Mouse (Mus musculus) hindbrain, embryonic 11.5 days (tissue): ENCODE data around the gene Rgs10. TPM values are rescaled to one million over a fixed set of nuclear protein-coding genes. Genes with fewer than 3 reads are reported as not detected.

Experiments used
- ATAC-seq: fragments of 200-750 bp; cut with Nextera tagmentation; 2 replicates; pipeline ENCODE4 v1.8.0; 2017; ENCODE audit warnings: mild to moderate bottlenecking, moderate TSS enrichment, moderate library complexity; ENCODE audit not compliant: low FRiP score
- DNase-seq: peaks from one replicate; pipeline ENCODE4 v3.0.0-alpha.2; 2015; ENCODE audit warnings: low spot score
- H3K27ac ChIP-seq: fragments of 300-500 bp; sonication (generic); 2 replicates; pipeline ENCODE4 v1.5.1; 2014; ENCODE audit warnings: mild to moderate bottlenecking, low read depth, low read length
- H3K27me3 ChIP-seq: fragments of 300-500 bp; sonication (generic); 2 replicates; pipeline ENCODE4 v1.6.1; 2014; ENCODE audit warnings: mild to moderate bottlenecking, low read length, moderate library complexity, mixed read lengths; ENCODE audit not compliant: control insufficient read depth, insufficient read depth
- H3K36me3 ChIP-seq: fragments of 300-500 bp; sonication (generic); 2 replicates; pipeline ENCODE4 v1.6.1; 2014; ENCODE audit warnings: mild to moderate bottlenecking, low read length, moderate library complexity, mixed read lengths; ENCODE audit not compliant: control insufficient read depth, insufficient read depth
- H3K4me1 ChIP-seq: fragments of 300-500 bp; sonication (generic); replicated peaks from 2 replicates; pipeline ENCODE4 v1.6.1; 2014; ENCODE audit warnings: low read length, mixed read lengths; ENCODE audit not compliant: control insufficient read depth, insufficient read depth
- H3K4me2 ChIP-seq: fragments of 300-500 bp; sonication (generic); replicated peaks from 2 replicates; pipeline ENCODE4 v1.6.1; 2014; ENCODE audit warnings: mild to moderate bottlenecking, low read depth, low read length
- H3K4me3 ChIP-seq: fragments of 300-500 bp; sonication (generic); 2 replicates; pipeline ENCODE4 v1.5.1; 2014; ENCODE audit warnings: low read depth, low read length
- H3K9ac ChIP-seq: fragments of 300-500 bp; sonication (generic); 2 replicates; pipeline ENCODE4 v1.6.1; 2014; ENCODE audit warnings: low read depth, low read length
- H3K9me3 ChIP-seq: fragments of 300-500 bp; sonication (generic); 2 replicates; pipeline ENCODE4 v1.6.1; 2016; ENCODE audit warnings: low read length; ENCODE audit not compliant: control insufficient read depth
- WGBS: fragments of 180-500 bp; shearing (Covaris S2); extraction: QIAGEN DNeasy Blood & Tissue Kit; methylation state at CpG from one replicate; pipeline ENCODE4 v1.1.7; 2014; 5-methylcytosine and 5-hydroxymethylcytosine counted together
- polyA plus RNA-seq: library from polyadenylated mRNA; unstranded; fragments of >200 nt; fragmentation: Nextera tagmentation; extraction: Ambion mirVana; gene quantifications from 2 replicates; pipeline ENCODE4 v1.2.1, GENCODE M21; 2014

Gene Rgs10
- polyA plus RNA-seq, result 12.4 TPM in 2 replicates

DNA sequence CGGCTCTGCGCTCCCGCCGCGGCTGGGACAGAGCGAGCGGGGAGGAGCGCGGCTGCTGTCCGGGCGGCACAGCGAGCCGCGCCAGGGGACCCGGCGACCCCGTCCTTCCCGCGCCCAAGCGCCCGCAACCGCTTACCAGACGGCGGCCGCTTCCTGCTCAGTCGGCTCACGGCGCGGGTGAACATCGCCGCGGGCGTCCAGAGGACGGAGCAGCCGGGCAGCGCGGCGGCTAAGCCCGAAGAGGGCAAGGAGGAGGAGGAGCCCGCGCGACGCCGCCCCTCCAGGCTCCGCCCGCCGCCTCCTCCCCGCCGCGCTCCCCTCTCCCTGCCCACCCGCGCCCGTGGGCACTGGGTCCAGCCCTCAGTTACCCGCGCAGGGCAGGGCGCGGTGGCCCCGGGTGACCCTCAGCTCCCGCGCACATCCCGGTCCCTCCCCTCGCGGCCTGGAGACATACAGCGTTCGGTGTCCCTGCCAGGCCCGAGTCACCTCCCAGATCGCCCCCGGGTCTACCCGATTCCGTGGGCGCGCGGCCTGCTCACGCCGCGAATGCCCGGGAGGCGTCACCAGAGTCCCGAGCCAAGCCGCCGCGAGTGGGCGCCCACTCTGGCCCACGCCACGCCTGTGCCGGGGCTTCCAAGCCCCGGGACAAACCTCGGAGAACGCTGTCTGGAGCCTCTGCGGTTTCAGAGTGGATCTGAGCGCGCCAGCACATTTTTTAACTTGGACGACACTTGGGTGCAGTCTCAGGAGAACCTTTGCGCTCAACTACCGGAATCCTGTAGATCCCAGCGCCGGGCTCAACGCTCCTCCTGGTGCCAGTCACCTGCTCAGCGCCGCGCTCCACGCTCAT lies at the start of gene Rgs10:
TSS of gene Rgs10 (minus strand) at position 829 of the 850 bp plus-strand sequence.
- WGBS, result under 1% methylated on average over 70 of the region's 102 CpGs

DNA sequence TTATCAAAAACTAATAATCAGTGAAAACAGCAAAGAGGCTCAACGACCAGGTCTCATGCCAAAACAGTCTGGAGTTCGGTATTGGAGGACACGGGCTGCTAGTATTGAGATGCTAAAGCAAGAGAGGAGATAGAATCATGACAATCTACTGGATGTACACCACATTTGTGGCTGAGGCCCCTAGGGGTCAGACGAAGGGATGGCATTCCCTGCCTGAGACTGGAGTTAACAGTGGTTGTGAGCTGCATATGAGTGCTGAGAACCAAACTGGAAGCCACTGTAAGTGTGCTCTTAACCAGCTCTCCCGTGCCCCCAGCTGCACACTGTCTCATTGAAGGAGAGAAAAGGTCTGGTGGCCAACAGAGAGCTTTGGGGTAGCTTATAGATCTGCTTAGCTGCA lies 43.8 kb upstream of the Rgs10 start:
- Histone ChIP-seq H3K4me3 (no peak overlapping the region), H3K27ac (no peak overlapping the region), H3K36me3 (no peaks in the 10 kb centered on the region), H3K9ac (no peak overlapping the region), H3K4me1 (no peaks in the 10 kb centered on the region), H3K4me2 (peak overlapping the region; percentile 52), H3K9me3 (no peaks in the 10 kb centered on the region), H3K27me3 (no peaks in the 10 kb centered on the region)
- ATAC-seq (no peak), DNase-seq (peak; percentile 23)
- WGBS, result 79% methylated on average over 5 of the region's 5 CpGs

More for the DNA sequence above, at the start of gene Rgs10:
- Histone ChIP-seq H3K4me3 (peak within 1 kb of the TSS; percentile 72), H3K9me3 (no peaks in the 10 kb centered on the region), H3K36me3 (no peaks in the 10 kb centered on the region), H3K4me1 (no peaks in the 10 kb centered on the region; the same call in none of the 2 replicates), H3K27ac (no peak within 1 kb of the TSS), H3K27me3 (peaks cover 45% of the 10 kb centered on the region), H3K4me2 (peak within 1 kb of the TSS; percentile 90), H3K9ac (peak within 1 kb of the TSS; percentile 57)
- DNase-seq, result peak; percentile 73
- ATAC-seq, result peak; percentile 75

DNA sequence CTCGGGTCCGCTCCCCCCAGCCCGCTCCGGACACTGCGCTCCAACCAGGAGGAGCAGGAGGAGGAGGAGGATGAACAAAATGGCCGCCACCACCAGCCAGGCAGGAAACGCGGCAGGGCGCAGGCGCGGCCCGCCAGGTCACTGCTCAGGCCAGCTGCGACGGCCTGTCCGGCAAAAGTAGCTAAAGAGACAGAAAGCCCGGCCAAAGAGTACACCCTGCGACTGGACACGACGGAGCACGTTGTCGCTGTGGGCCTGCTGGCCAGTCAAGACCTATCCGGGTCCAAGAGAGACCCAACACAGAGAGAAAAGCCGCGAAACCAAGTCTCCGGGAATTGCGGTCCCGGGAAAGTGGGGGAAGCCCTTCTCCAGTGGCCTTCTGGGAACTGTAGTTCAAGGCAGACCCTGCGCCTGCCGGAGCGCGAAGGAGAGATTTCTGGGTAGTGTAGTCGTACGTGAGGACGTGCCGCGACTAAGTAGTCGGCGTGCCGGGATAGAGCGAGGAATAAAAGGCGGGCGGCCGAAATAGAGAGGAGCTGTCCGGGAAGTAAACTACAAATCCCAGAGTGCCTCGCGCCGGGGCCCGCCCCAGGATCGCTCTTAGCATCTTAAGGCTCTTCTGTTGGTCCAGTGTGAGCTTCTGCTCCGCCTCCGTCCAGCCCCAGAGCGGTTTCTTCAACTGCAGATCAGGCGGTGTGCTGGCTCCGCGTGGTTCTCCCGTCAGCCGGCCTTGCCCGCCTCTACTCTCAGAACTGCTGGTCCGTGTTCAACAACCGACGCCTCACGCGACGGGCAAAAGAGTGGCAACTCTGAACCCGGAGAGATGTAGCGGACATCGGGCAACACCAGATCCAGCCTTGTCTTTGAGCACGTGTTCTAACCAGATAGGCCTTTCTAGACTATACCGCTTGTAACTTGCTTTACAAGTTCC lies 43.0 kb upstream of the Rgs10 start, which contains the start of gene Tial1:
TSS of gene Tial1 (minus strand) at position 433 of the 931 bp plus-strand sequence.
- H3K9me3 ChIP-seq, result no peaks in the 10 kb centered on the region
- no peaks in the 10 kb centered on the region for H3K4me1 ChIP-seq
- H3K4me2 ChIP-seq, result peak within 1 kb of the TSS; percentile 86
- peak within 1 kb of the TSS; percentile 85 for H3K9ac ChIP-seq
- H3K27ac ChIP-seq, result peak within 1 kb of the TSS; percentile 91
- 1% methylated on average over 69 of the region's 69 CpGs for WGBS
- DNase-seq (peak; percentile 97), ATAC-seq (peak; percentile 99)
- H3K4me3 ChIP-seq, result peak within 1 kb of the TSS; percentile 88
- H3K36me3 ChIP-seq, result no peaks in the 10 kb centered on the region
- H3K27me3 ChIP-seq, result no peaks in the 10 kb centered on the region

DNA sequence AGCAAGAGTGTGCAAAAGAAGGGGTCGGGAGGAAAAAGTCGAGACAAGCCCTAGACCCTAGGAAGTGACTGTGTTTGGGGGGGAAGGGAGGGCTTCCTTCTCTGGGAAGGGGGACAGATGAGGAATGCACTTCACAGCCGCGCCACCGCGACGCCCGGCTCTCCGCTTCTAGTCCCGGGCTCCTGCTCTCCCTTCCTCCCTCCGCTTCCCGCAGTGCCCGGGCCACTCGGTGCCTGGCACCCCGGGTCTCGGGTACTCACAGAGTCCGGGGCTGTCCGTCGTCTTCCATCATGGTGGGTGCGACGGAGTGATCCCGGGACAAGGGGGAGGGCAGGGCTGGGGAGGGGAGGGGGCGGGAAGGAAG lies 42.3 kb upstream of the Rgs10 start:
- 0% methylated on average over 22 of the region's 23 CpGs for WGBS
- Histone ChIP-seq H3K27ac (peak overlapping the region; percentile 91), H3K9me3 (no peaks in the 10 kb centered on the region), H3K9ac (peak overlapping the region; percentile 85), H3K4me2 (peak overlapping the region; percentile 86), H3K27me3 (no peaks in the 10 kb centered on the region), H3K4me1 (no peaks in the 10 kb centered on the region), H3K36me3 (no peaks in the 10 kb centered on the region), H3K4me3 (peak overlapping the region; percentile 88)
- DNase-seq (peak; percentile 69), ATAC-seq (peak; percentile 64)

DNA sequence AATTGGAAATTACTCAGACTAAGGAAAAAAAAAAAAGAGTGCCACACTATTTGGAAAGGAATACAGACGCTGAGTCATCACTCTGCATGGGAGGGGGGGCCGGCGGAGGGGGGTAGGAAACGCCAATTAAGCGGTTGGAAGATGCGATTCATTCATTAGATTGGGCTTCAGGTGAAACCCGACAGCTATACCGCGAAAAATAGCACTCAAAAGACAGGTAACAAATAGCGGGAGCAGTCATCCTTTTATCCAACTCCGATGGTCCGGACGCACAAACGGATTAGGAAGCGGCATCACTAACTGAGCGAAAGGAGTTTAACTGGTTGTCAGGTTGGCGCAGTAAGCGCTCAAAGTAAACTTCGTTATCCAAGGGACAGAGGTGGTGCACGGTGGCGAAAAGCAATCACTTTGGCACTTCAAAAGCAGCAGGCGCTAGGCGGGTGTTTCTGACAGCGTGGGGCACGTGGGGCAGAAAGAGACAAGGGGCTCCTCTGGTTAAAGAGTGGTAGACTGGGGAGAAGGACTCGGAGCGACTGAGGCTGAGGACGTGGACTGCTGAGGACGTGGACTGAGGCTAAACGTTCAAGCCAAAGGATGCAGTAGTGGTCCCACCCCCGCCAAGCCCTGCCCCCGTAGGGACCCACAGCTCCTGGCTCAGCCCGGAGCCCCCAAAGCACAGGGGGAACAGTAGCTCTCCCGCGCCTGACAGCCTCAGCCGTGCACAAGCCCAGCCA lies 41.7 kb upstream of the Rgs10 start:
- Histone ChIP-seq H3K9me3 (no peaks in the 10 kb centered on the region), H3K4me1 (no peaks in the 10 kb centered on the region), H3K9ac (peak overlapping the region; percentile 85), H3K27ac (peak overlapping the region; percentile 91), H3K27me3 (no peaks in the 10 kb centered on the region), H3K36me3 (no peaks in the 10 kb centered on the region), H3K4me2 (peak overlapping the region; percentile 86), H3K4me3 (peak overlapping the region; percentile 88)
- DNase-seq (peak; percentile 61), ATAC-seq (no peak; the same call in 1 of the 2 replicates)
- under 1% methylated on average over 36 of the region's 36 CpGs for WGBS

DNA sequence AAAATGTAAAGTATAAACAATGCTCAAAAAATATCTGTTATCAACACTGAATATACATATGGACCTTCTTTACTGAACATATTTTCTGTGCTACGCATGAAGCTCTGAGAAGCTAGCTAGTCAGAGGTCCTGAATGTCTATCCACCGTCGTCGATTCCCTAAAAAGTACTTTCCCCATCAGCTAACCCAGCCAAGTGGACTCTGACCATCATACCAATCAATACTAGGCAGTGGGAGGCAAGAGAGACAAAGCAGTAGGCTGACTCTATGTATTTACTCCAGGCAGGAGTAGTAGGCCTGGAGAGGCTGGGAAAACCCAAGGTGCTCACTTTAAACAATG lies 41.2 kb upstream of the Rgs10 start:
- H3K36me3 ChIP-seq, result no peaks in the 10 kb centered on the region
- no peaks in the 10 kb centered on the region for H3K4me1 ChIP-seq
- DNase-seq (no peak), ATAC-seq (no peak)
- peak overlapping the region; percentile 88 for H3K4me3 ChIP-seq
- 15% methylated on average over 4 of the region's 4 CpGs for WGBS
- no peaks in the 10 kb centered on the region for H3K9me3 ChIP-seq
- no peak overlapping the region for H3K27ac ChIP-seq
- no peaks in the 10 kb centered on the region for H3K27me3 ChIP-seq
- peak overlapping the region; percentile 86 for H3K4me2 ChIP-seq
- peak overlapping the region; percentile 85 for H3K9ac ChIP-seq

DNA sequence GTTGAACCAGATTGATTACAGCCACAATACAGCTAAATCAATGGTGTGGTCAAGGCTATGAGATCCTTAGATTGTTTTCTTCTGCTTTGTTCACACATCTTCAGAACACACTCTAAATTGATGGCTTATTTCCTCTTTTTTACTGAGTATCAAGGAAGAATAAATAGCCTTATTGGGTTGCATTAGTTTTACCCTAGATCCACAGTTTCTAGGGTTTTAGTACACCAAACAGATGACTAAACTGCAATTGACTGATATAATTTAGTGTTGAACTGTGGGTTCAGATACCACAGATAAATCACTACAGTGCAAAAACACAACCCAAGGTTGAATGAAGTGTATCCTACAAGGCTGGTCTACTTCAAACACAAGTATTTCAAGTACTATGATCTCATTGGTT lies 39.5 kb upstream of the Rgs10 start:
- no peaks in the 10 kb centered on the region for H3K9me3 ChIP-seq
- ATAC-seq (no peak), DNase-seq (no peak)
- H3K27me3 ChIP-seq, result no peaks in the 10 kb centered on the region
- H3K27ac ChIP-seq, result no peak overlapping the region
- H3K4me1 ChIP-seq, result no peaks in the 10 kb centered on the region
- no peak overlapping the region for H3K9ac ChIP-seq
- H3K36me3 ChIP-seq, result no peaks in the 10 kb centered on the region
- no peak overlapping the region for H3K4me2 ChIP-seq
- no peak overlapping the region for H3K4me3 ChIP-seq

DNA sequence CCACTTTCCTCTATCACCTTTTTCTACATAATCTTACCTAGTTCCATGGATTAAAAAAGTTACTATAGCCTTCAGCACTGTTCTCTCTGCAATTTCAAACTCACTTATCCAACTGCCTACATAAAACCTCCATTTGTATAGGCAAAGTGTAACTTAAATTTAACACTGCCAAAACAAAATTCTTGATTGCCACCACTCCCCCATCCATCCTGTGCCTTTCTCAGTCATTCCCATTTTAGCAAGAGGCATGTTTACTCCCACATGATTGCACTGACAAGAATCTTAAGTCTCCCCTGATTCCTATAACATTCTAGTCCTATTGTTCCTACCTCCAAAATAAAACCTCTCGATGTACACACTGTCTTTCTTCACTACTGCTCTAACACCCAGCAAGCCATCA lies 34.2 kb upstream of the Rgs10 start:
- Histone ChIP-seq H3K4me1 (no peaks in the 10 kb centered on the region), H3K9ac (no peak overlapping the region), H3K9me3 (no peaks in the 10 kb centered on the region), H3K36me3 (no peaks in the 10 kb centered on the region), H3K4me2 (no peak overlapping the region), H3K27ac (no peak overlapping the region), H3K4me3 (no peak overlapping the region), H3K27me3 (no peaks in the 10 kb centered on the region)
- WGBS, result 95% methylated on average over 1 of the region's 1 CpGs
- ATAC-seq (no peak), DNase-seq (no peak)
